Comparison of ENCODE assay signal across 21 mouse cellular contexts in genomic region chr14:60302441-60302840, GRCm38 (mm10). TPM values are rescaled to one million over a fixed set of nuclear protein-coding genes. Genes with fewer than 3 reads are reported as not detected.
"Had no signal": no experiment of that assay in that cellular context is flagged by ENCODE, and none has a peak within 500 bp of the region (broad histone marks: within the 10 kb centered on the region; RNA-seq: fewer than 3 reads in every experiment).

No protein-coding gene starts in this region.

- H3K4me3 ChIP-seq: layer of hippocampus, adult 2 months; limb, embryonic 12.5 days; midbrain, embryonic 10.5 days; midbrain, embryonic 15.5 days; neural tube, embryonic 13.5 days had no signal

- H3K36me3 ChIP-seq: midbrain, embryonic 15.5 days had no signal

- DNase-seq: kidney, adult 11 months; kidney, postnatal 10 days; kidney, postnatal 4 days; liver; lung, adult 18-20 months; lung, postnatal 4 days; right cerebral cortex, adult 18-20 months; thymus, postnatal 14 days had no signal

- ATAC-seq: midbrain, embryonic 15.5 days had no signal

- H3K4me1 ChIP-seq: limb, embryonic 12.5 days had no signal

- H3K27ac ChIP-seq: layer of hippocampus, adult 2 months; limb, embryonic 12.5 days; liver, embryonic 14.5 days; midbrain, embryonic 10.5 days; midbrain, embryonic 15.5 days; neural tube, embryonic 13.5 days; stomach, postnatal 0 days had no signal

- H3K27me3 ChIP-seq: limb, embryonic 12.5 days; midbrain, embryonic 15.5 days; neural tube, embryonic 13.5 days had no signal

RNA-seq across cellular contexts. Expression of gene Nupl1, which starts 51.2 kb away (rescaled TPM):
- total RNA-seq: layer of hippocampus, postnatal 14 days; left cerebral cortex, adult 18-20 months; megakaryocyte, adult 5-6 weeks had no signal
- polyA plus RNA-seq: kidney, embryonic 14.5 days; limb, embryonic 12.5 days; lung, embryonic 16.5 days; midbrain, embryonic 10.5 days; neural tube, embryonic 13.5 days; urinary bladder, adult 2 months had no signal
